Mouse (Mus musculus) midbrain, embryonic 16.5 days (tissue): ENCODE results near the gene Hrasls5. TPM values are rescaled to one million over a fixed set of nuclear protein-coding genes. Genes with fewer than 3 reads are reported as not detected.

Source experiments
- ATAC-seq: fragments of 200-750 bp; cut with Nextera tagmentation; 2 replicates; pipeline ENCODE4 v1.8.0; 2017; ENCODE audit warnings: moderate TSS enrichment
- H3K27ac ChIP-seq: fragments of 300-500 bp; sonication (generic); 2 replicates; pipeline ENCODE4 v1.5.1; 2014; ENCODE audit warnings: mild to moderate bottlenecking, low read length, mixed read lengths
- H3K27me3 ChIP-seq: fragments of 300-500 bp; sonication (generic); 2 replicates; pipeline ENCODE4 v1.6.1; 2014; ENCODE audit warnings: low read depth, low read length, mixed read lengths; ENCODE audit not compliant: control insufficient read depth, insufficient read depth
- H3K36me3 ChIP-seq: fragments of 300-500 bp; sonication (generic); 2 replicates; pipeline ENCODE4 v1.6.1; 2014; ENCODE audit warnings: mild to moderate bottlenecking, low read length, moderate library complexity, mixed read lengths; ENCODE audit not compliant: control insufficient read depth, insufficient read depth
- H3K4me1 ChIP-seq: fragments of 300-500 bp; sonication (generic); 2 replicates; pipeline ENCODE4 v1.6.1; 2014; ENCODE audit warnings: mild to moderate bottlenecking, low read length, mixed read lengths; ENCODE audit not compliant: control insufficient read depth, insufficient read depth
- H3K4me2 ChIP-seq: fragments of 300-500 bp; sonication (generic); 2 replicates; pipeline ENCODE4 v1.6.1; 2014; ENCODE audit warnings: mild to moderate bottlenecking, low read length, mixed read lengths
- H3K4me3 ChIP-seq: fragments of 300-500 bp; sonication (generic); 2 replicates; pipeline ENCODE4 v1.5.1; 2014; ENCODE audit warnings: low read depth, mild to moderate bottlenecking, low read length, moderate library complexity, mixed read lengths
- H3K9ac ChIP-seq: fragments of 300-500 bp; sonication (generic); 2 replicates; pipeline ENCODE4 v1.6.1; 2014; ENCODE audit warnings: low read depth, low read length, mixed read lengths
- H3K9me3 ChIP-seq: fragments of 300-500 bp; sonication (generic); replicated peaks from 2 replicates; pipeline ENCODE4 v1.6.1; 2014; ENCODE audit warnings: mild to moderate bottlenecking, low read length, mixed read lengths; ENCODE audit not compliant: control insufficient read depth, poor library complexity, severe bottlenecking
- WGBS: fragments of 180-500 bp; shearing (Covaris S2); extraction: QIAGEN DNeasy Blood & Tissue Kit; methylation state at CpG from one replicate; pipeline ENCODE4 v1.1.7; 2014; 5-methylcytosine and 5-hydroxymethylcytosine counted together
- polyA plus RNA-seq: library from polyadenylated mRNA; unstranded; fragments of >200 nt; fragmentation: Nextera tagmentation; extraction: Ambion mirVana; gene quantifications from 2 replicates; pipeline ENCODE4 v1.2.1, GENCODE M21; 2015

Hrasls5 gene
- polyA plus RNA-seq, 1 experiment from 2014 or later: not detected

DNA sequence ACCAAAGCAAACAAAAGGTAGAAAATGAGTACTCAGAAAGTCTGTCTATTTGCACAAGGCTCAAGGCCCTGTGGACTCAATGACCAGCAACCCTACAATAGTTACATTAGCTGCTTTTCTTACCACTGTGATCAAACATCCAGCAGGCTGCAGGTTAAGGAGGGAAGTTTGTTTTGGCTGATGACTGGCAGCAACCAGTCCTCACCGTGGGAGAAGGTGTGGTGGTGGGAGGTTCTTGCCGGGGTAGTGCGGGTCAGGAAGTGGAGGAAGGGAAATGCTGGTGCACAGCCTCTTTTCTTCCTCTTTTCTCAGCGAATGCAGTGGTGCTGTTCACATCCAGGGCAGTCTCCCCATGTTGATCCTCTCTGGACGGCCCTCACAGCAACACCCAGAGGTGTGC, 31.3 kb upstream of the Hrasls5 start:
- Histone ChIP-seq H3K36me3 (no peaks in the 10 kb centered on the region), H3K4me2 (no peak overlapping the region), H3K4me3 (no peak overlapping the region), H3K27me3 (no peaks in the 10 kb centered on the region), H3K9ac (no peak overlapping the region), H3K4me1 (no peaks in the 10 kb centered on the region), H3K27ac (no peak overlapping the region), H3K9me3 (no peaks in the 10 kb centered on the region)
- WGBS: 85% methylated on average over 5 of the region's 5 CpGs
- no peak for ATAC-seq

GRCm38 (mm10) chr19:7583101-7583500, 29.2 kb upstream of the Hrasls5 start:
- no peaks in the 10 kb centered on the region for H3K9me3 ChIP-seq
- no peaks in the 10 kb centered on the region for H3K36me3 ChIP-seq
- H3K4me3 ChIP-seq: no peak overlapping the region
- no peak overlapping the region for H3K9ac ChIP-seq
- H3K4me2 ChIP-seq: no peak overlapping the region
- no peak for ATAC-seq
- H3K4me1 ChIP-seq: no peaks in the 10 kb centered on the region
- H3K27ac ChIP-seq: no peak overlapping the region
- H3K27me3 ChIP-seq: no peaks in the 10 kb centered on the region
- WGBS: 68% methylated on average over 7 of the region's 7 CpGs

DNA sequence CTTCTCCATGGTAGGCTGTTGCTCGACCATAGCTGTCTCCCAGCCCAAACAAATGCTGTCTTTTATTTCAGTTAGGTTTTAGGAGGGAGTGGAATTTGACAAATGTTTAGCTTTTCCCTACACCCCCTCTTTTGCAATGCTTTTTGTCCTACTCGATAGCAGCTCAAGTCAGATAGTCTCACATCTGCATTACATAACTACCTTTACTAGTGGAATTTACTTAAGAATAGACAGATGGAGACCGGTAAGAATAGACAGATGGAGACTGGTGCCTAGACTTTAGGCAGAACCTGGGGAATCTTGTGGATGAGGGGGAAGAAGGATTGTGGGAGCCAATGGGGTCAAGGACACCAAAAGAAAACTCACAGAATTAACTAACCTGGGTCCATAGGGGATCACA, 28.7 kb upstream of the Hrasls5 start:
- Histone ChIP-seq H3K9me3 (no peaks in the 10 kb centered on the region), H3K27me3 (no peaks in the 10 kb centered on the region), H3K4me2 (no peak overlapping the region), H3K4me1 (no peaks in the 10 kb centered on the region), H3K9ac (no peak overlapping the region), H3K27ac (no peak overlapping the region), H3K36me3 (no peaks in the 10 kb centered on the region), H3K4me3 (no peak overlapping the region)
- 69% methylated on average over 3 of the region's 3 CpGs for WGBS
- ATAC-seq: no peak

DNA sequence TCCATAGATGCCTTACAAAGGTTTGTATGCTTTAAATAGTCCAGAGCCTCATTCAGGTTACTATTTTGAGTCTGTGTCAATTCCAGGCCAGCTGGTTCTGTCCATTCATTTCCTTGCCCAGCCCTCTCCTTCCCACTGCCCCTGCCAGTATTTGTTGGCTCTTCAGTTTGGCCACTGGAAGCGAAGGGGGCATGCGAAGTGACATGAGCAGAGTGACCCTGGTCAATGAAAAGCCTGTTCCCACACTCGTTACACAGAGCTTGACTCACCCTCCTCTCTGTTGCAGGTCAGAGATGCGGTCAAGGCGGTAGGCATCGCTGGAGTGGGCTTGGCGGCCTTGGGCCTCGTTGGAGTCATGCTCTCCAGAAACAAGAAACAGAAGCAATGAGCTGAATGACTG, 27.1 kb upstream of the Hrasls5 start:
- H3K9me3 ChIP-seq: no peaks in the 10 kb centered on the region
- 88% methylated on average over 8 of the region's 8 CpGs for WGBS
- H3K36me3 ChIP-seq: no peaks in the 10 kb centered on the region
- H3K4me2 ChIP-seq: no peak overlapping the region
- no peak overlapping the region for H3K27ac ChIP-seq
- H3K4me3 ChIP-seq: no peak overlapping the region
- no peak for ATAC-seq
- no peak overlapping the region for H3K9ac ChIP-seq
- H3K27me3 ChIP-seq: no peaks in the 10 kb centered on the region
- H3K4me1 ChIP-seq: no peaks in the 10 kb centered on the region

DNA sequence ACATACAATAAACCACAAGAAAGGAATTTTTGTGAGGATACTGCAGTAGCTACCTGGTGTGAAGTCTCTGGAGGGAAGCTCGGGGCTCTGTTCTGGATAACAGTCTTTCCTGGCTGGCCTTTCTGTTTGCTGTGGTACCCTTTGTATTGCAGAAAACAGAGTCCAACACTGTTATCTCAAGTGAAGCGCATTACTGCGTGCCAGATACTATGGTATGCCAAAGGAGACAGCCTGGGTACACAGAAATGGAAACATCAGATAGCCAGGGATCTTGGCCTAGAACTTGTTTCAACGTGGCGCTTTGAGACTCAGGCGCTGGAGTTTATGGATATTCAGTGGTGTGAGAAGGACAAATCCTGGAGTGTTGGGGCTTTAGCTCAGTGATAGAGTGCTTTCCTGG, 26.6 kb upstream of the Hrasls5 start:
- Histone ChIP-seq H3K9me3 (no peaks in the 10 kb centered on the region), H3K27ac (no peak overlapping the region), H3K36me3 (no peaks in the 10 kb centered on the region), H3K27me3 (no peaks in the 10 kb centered on the region), H3K4me1 (no peaks in the 10 kb centered on the region), H3K9ac (no peak overlapping the region), H3K4me3 (no peak overlapping the region), H3K4me2 (no peak overlapping the region)
- 97% methylated on average over 6 of the region's 6 CpGs for WGBS
- ATAC-seq: no peak

- no peak for ATAC-seq
- no peak overlapping the region for H3K4me2 ChIP-seq
- H3K9me3 ChIP-seq: no peaks in the 10 kb centered on the region
- no peak overlapping the region for H3K9ac ChIP-seq
- H3K4me3 ChIP-seq: no peak overlapping the region
- H3K4me1 ChIP-seq: no peaks in the 10 kb centered on the region
- no peaks in the 10 kb centered on the region for H3K27me3 ChIP-seq
- no peak overlapping the region for H3K27ac ChIP-seq
- H3K36me3 ChIP-seq: no peaks in the 10 kb centered on the region
Observed at GRCm38 (mm10) chr19:7590795-7591194, 21.5 kb upstream of the Hrasls5 start.

GRCm38 (mm10) chr19:7592018-7592417, 20.3 kb upstream of the Hrasls5 start:
- Histone ChIP-seq H3K4me3 (no peak overlapping the region), H3K9ac (no peak overlapping the region), H3K36me3 (no peaks in the 10 kb centered on the region), H3K4me2 (no peak overlapping the region), H3K4me1 (no peaks in the 10 kb centered on the region), H3K27me3 (no peaks in the 10 kb centered on the region), H3K9me3 (no peaks in the 10 kb centered on the region), H3K27ac (no peak overlapping the region)
- no peak for ATAC-seq
- 64% methylated on average over 3 of the region's 3 CpGs for WGBS

DNA sequence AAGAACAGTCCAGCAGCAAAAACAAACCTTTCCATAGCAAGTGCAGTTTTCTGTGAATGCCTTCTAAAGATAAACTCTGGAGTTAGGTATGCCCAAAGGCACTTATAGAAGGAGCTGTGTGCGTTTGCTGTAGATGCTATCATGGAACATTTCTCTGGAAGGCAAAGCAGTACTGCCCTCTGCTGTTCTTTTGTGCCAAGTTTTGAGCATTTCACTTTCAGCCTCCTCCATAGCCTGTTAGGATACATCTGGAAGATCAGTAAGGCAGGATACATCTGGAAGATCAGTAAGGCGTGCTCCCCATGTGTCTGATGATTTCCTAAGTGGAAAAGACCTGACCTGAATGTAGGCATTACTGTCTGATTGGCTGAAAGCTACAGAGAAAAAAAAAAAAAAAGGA, 16.8 kb upstream of the Hrasls5 start:
- Histone ChIP-seq H3K9me3 (no peaks in the 10 kb centered on the region), H3K9ac (no peak overlapping the region), H3K4me2 (no peak overlapping the region), H3K27ac (no peak overlapping the region), H3K36me3 (no peaks in the 10 kb centered on the region), H3K4me3 (no peak overlapping the region), H3K27me3 (no peaks in the 10 kb centered on the region), H3K4me1 (no peaks in the 10 kb centered on the region)
- 22% methylated on average over 2 of the region's 2 CpGs for WGBS
- ATAC-seq: no peak

- Histone ChIP-seq H3K27ac (no peak overlapping the region), H3K4me2 (no peak overlapping the region), H3K4me3 (no peak overlapping the region), H3K4me1 (no peaks in the 10 kb centered on the region), H3K27me3 (no peaks in the 10 kb centered on the region), H3K36me3 (no peaks in the 10 kb centered on the region), H3K9ac (no peak overlapping the region), H3K9me3 (no peaks in the 10 kb centered on the region)
- no peak for ATAC-seq
- WGBS: 70% methylated on average over 4 of the region's 4 CpGs
Observed at GRCm38 (mm10) chr19:7598481-7598880, 13.9 kb upstream of the Hrasls5 start.

GRCm38 (mm10) chr19:7601551-7601950, 10.8 kb upstream of the Hrasls5 start:
- no peak overlapping the region for H3K4me3 ChIP-seq
- H3K27me3 ChIP-seq: no peaks in the 10 kb centered on the region
- no peak overlapping the region for H3K27ac ChIP-seq
- no peak overlapping the region for H3K9ac ChIP-seq
- 82% methylated on average over 4 of the region's 4 CpGs for WGBS
- no peaks in the 10 kb centered on the region for H3K9me3 ChIP-seq
- H3K4me2 ChIP-seq: no peak overlapping the region
- no peaks in the 10 kb centered on the region for H3K36me3 ChIP-seq
- ATAC-seq: no peak
- H3K4me1 ChIP-seq: peaks cover 7% of the 10 kb centered on the region
